Mouse (Mus musculus): ENCODE results near the gene Thegl. TPM values are rescaled to one million over a fixed set of nuclear protein-coding genes. Genes with fewer than 3 reads are reported as not detected.

Gene Thegl
- polyA plus RNA-seq, 1 experiment = 0.13 TPM

GRCm38 (mm10) chr5:77086541-77086940 lies 70.7 kb downstream of the Thegl start:
- TF ChIP-seq POLR2A (IDR thresholded peaks at IDR 0.05; ENCODE audit: low read depth, low read length) (no peak), CTCF (IDR thresholded peaks at IDR 0.05; ENCODE audit: extremely low read depth, insufficient read length, insufficient replicate concordance, low read depth, low read length) (no peak)
- no peaks in the 10 kb centered on the region for H3K4me1 ChIP-seq (ENCODE audit: control insufficient read depth, insufficient read depth, insufficient read length, low read length)

DNA sequence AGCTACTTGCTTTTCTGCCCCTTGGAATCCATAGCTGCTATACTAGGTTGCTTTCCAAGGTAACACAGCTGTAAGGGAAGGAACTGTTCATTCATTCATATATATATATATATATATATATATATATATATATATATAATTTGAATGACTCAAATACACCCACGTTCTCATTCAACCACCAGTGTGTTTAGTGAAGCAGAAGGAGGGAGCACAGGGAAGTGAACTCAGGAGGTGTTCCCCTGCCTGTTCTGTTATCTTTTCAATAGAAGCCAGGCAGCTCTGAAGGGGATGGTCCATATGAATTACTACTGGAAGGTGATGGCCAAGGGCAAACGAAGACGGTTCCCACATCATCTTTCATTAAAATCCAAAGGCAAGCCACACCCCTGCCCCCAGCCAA lies 71.3 kb downstream of the Thegl start:
- Histone ChIP-seq H3K27me3 (ENCODE audit: control insufficient read depth, insufficient read depth, low read length) (no peaks in the 10 kb centered on the region), H3K36me3 (ENCODE audit: control insufficient read depth, insufficient read depth, low read length) (peaks cover 20% of the 10 kb centered on the region), H3K4me3 (ENCODE audit: low read depth, low read length) (no peak overlapping the region), H3K4me1 (ENCODE audit: control insufficient read depth, insufficient read depth, insufficient read length, low read length) (peaks cover 3% of the 10 kb centered on the region), H3K27ac (ENCODE audit: insufficient read depth, low read depth, low read length) (no peak overlapping the region)
- TF ChIP-seq POLR2A (IDR thresholded peaks at IDR 0.05; ENCODE audit: low read depth, low read length) = no peak
- TF ChIP-seq CTCF (IDR thresholded peaks at IDR 0.05; ENCODE audit: extremely low read depth, insufficient read length, insufficient replicate concordance, low read depth, low read length) = no peak
- 50% methylated on average over 3 of the region's 3 CpGs for WGBS

More at GRCm38 (mm10) chr5:77086541-77086940, 70.7 kb downstream of the Thegl start:
- H3K27me3 ChIP-seq (ENCODE audit: control insufficient read depth, insufficient read depth, low read length) = no peaks in the 10 kb centered on the region
- H3K27ac ChIP-seq (ENCODE audit: insufficient read depth, low read depth, low read length) = 0 out of 2 replicates have a peak overlapping the region, but pooled peaks have one; percentile 6
- peaks cover 19% of the 10 kb centered on the region for H3K36me3 ChIP-seq (ENCODE audit: control insufficient read depth, insufficient read depth, low read length)
- no peak overlapping the region for H3K4me3 ChIP-seq (ENCODE audit: low read depth, low read length)
- WGBS = 71% methylated on average over 7 of the region's 7 CpGs

DNA sequence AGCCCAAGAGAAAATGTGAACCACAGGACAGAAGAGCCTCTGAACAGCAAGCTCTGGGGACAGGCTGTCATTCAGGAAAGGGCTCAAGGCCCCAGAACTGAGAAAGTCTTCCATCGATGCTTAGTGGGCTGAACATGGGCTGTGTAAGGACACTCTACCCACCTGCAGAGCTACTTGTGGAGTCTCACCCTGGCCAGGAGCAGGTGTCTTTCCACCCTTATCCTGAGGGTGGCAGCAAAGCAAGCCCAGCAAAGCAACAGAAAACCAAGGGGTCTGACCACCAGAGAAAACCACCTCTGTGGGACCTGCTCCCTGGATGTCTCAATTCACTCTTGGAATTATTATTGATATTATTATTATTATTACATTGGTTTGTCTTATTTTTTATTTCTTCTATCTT lies 73.5 kb downstream of the Thegl start:
- peaks cover 20% of the 10 kb centered on the region for H3K36me3 ChIP-seq (ENCODE audit: control insufficient read depth, insufficient read depth, low read length)
- H3K4me3 ChIP-seq (ENCODE audit: low read depth, low read length) = no peak overlapping the region
- 33% methylated on average over 1 of the region's 1 CpGs for WGBS
- no peaks in the 10 kb centered on the region for H3K27me3 ChIP-seq (ENCODE audit: control insufficient read depth, insufficient read depth, low read length)
- TF ChIP-seq CTCF (IDR thresholded peaks at IDR 0.05; ENCODE audit: extremely low read depth, insufficient read length, insufficient replicate concordance, low read depth, low read length) (peak; percentile 74; the same call in 1 of the 2 replicates), POLR2A (IDR thresholded peaks at IDR 0.05; ENCODE audit: low read depth, low read length) (no peak)
- H3K27ac ChIP-seq (ENCODE audit: insufficient read depth, low read depth, low read length) = no peak overlapping the region
- peaks cover 9% of the 10 kb centered on the region for H3K4me1 ChIP-seq (ENCODE audit: control insufficient read depth, insufficient read depth, insufficient read length, low read length)

- 81% methylated on average over 8 of the region's 8 CpGs for WGBS
- H3K27me3 ChIP-seq (ENCODE audit: control insufficient read depth, insufficient read depth, low read length) = no peaks in the 10 kb centered on the region
- H3K4me1 ChIP-seq (ENCODE audit: control insufficient read depth, insufficient read depth, insufficient read length, low read length) = peaks cover 9% of the 10 kb centered on the region
- no peak for TF ChIP-seq POLR2A (IDR thresholded peaks at IDR 0.05; ENCODE audit: low read depth, low read length)
- TF ChIP-seq CTCF (IDR thresholded peaks at IDR 0.05; ENCODE audit: extremely low read depth, insufficient read length, insufficient replicate concordance, low read depth, low read length) = no peak
- no peak overlapping the region for H3K4me3 ChIP-seq (ENCODE audit: low read depth, low read length)
- H3K36me3 ChIP-seq (ENCODE audit: control insufficient read depth, insufficient read depth, low read length) = peaks cover 20% of the 10 kb centered on the region
- no peak overlapping the region for H3K27ac ChIP-seq (ENCODE audit: insufficient read depth, low read depth, low read length)
These were observed 74.1 kb downstream of the Thegl start for GRCm38 (mm10) chr5:77089901-77090300.

GRCm38 (mm10) chr5:77090521-77091096 lies 74.8 kb downstream of the Thegl start:
- WGBS = 27% methylated on average over 5 of the region's 5 CpGs
- TF ChIP-seq CTCF (IDR thresholded peaks at IDR 0.05; ENCODE audit: extremely low read depth, insufficient read length, insufficient replicate concordance, low read depth, low read length) (no peak), POLR2A (IDR thresholded peaks at IDR 0.05; ENCODE audit: low read depth, low read length) (no peak)
- no peak overlapping the region for H3K27ac ChIP-seq (ENCODE audit: insufficient read depth, low read depth, low read length)
- no peak overlapping the region for H3K4me3 ChIP-seq (ENCODE audit: low read depth, low read length)
- peaks cover 9% of the 10 kb centered on the region for H3K4me1 ChIP-seq (ENCODE audit: control insufficient read depth, insufficient read depth, insufficient read length, low read length)
- H3K36me3 ChIP-seq (ENCODE audit: control insufficient read depth, insufficient read depth, low read length) = peaks cover 20% of the 10 kb centered on the region
- no peaks in the 10 kb centered on the region for H3K27me3 ChIP-seq (ENCODE audit: control insufficient read depth, insufficient read depth, low read length)

GRCm38 (mm10) chr5:77091923-77092322 lies 76.1 kb downstream of the Thegl start:
- H3K27ac ChIP-seq (ENCODE audit: insufficient read depth, low read depth, low read length) = no peak overlapping the region
- H3K4me1 ChIP-seq (ENCODE audit: control insufficient read depth, insufficient read depth, insufficient read length, low read length) = peaks cover 9% of the 10 kb centered on the region
- WGBS = 57% methylated on average over 3 of the region's 3 CpGs
- TF ChIP-seq CTCF (IDR thresholded peaks at IDR 0.05; ENCODE audit: extremely low read depth, insufficient read length, insufficient replicate concordance, low read depth, low read length) (peak; percentile 9; the same call in 1 of the 2 replicates), POLR2A (IDR thresholded peaks at IDR 0.05; ENCODE audit: low read depth, low read length) (no peak)
- H3K4me3 ChIP-seq (ENCODE audit: low read depth, low read length) = no peak overlapping the region
- peaks cover 14% of the 10 kb centered on the region for H3K36me3 ChIP-seq (ENCODE audit: control insufficient read depth, insufficient read depth, low read length)
- H3K27me3 ChIP-seq (ENCODE audit: control insufficient read depth, insufficient read depth, low read length) = no peaks in the 10 kb centered on the region

- peak overlapping the region; percentile 50 for H3K4me3 ChIP-seq (ENCODE audit: low read depth, low read length)
- H3K36me3 ChIP-seq (ENCODE audit: control insufficient read depth, insufficient read depth, low read length) = peaks cover 10% of the 10 kb centered on the region
- no peak for TF ChIP-seq POLR2A (IDR thresholded peaks at IDR 0.05; ENCODE audit: low read depth, low read length)
- no peak for TF ChIP-seq CTCF (IDR thresholded peaks at IDR 0.05; ENCODE audit: extremely low read depth, insufficient read length, insufficient replicate concordance, low read depth, low read length)
- no peaks in the 10 kb centered on the region for H3K27me3 ChIP-seq (ENCODE audit: control insufficient read depth, insufficient read depth, low read length)
- H3K4me1 ChIP-seq (ENCODE audit: control insufficient read depth, insufficient read depth, insufficient read length, low read length) = peaks cover 9% of the 10 kb centered on the region
- WGBS = 30% methylated on average over 5 of the region's 5 CpGs
- peak overlapping the region; percentile 73 for H3K27ac ChIP-seq (ENCODE audit: insufficient read depth, low read depth, low read length)
These were observed 76.7 kb downstream of the Thegl start for GRCm38 (mm10) chr5:77092531-77092930.

Data from small intestine, adult 2 months (tissue).